Mouse (Mus musculus): ENCODE data around the gene Ngfr. TPM values are rescaled to one million over a fixed set of nuclear protein-coding genes. Genes with fewer than 3 reads are reported as not detected.

Ngfr gene
- polyA plus RNA-seq, 1 experiment: not detected

- WGBS: under 1% methylated on average over 25 of the region's 25 CpGs
- H3K4me3 ChIP-seq (ENCODE audit: insufficient read depth, low read depth, low read length): peak overlapping the region; percentile 38
- H3K27ac ChIP-seq (ENCODE audit: insufficient read depth, low read depth, low read length): no peak overlapping the region
- peaks cover 21% of the 10 kb centered on the region for H3K4me1 ChIP-seq (ENCODE audit: control insufficient read depth, insufficient read depth, low read length)
- peak; percentile 79 for TF ChIP-seq CTCF (IDR thresholded peaks at IDR 0.05; ENCODE audit: insufficient read depth, low read depth, low read length)
- no peak for TF ChIP-seq POLR2A (IDR thresholded peaks at IDR 0.05; ENCODE audit: insufficient read depth, low read depth, low read length)
These were observed 1.4 kb downstream of the Ngfr start for GRCm38 (mm10) chr11:95586184-95586583.

GRCm38 (mm10) chr11:95585684-95586083 lies 1.9 kb downstream of the Ngfr start:
- no peak for TF ChIP-seq CTCF (IDR thresholded peaks at IDR 0.05; ENCODE audit: insufficient read depth, low read depth, low read length)
- TF ChIP-seq POLR2A (IDR thresholded peaks at IDR 0.05; ENCODE audit: insufficient read depth, low read depth, low read length): no peak

GRCm38 (mm10) chr11:95585281-95585680 lies 2.3 kb downstream of the Ngfr start:
- 1% methylated on average over 24 of the region's 24 CpGs for WGBS
- no peak overlapping the region for H3K4me3 ChIP-seq (ENCODE audit: insufficient read depth, low read depth, low read length)
- H3K27ac ChIP-seq (ENCODE audit: insufficient read depth, low read depth, low read length): no peak overlapping the region
- peaks cover 21% of the 10 kb centered on the region for H3K4me1 ChIP-seq (ENCODE audit: control insufficient read depth, insufficient read depth, low read length)
- TF ChIP-seq POLR2A (IDR thresholded peaks at IDR 0.05; ENCODE audit: insufficient read depth, low read depth, low read length) (no peak), CTCF (IDR thresholded peaks at IDR 0.05; ENCODE audit: insufficient read depth, low read depth, low read length) (no peak)

More at GRCm38 (mm10) chr11:95585684-95586083, 1.9 kb downstream of the Ngfr start:
- Histone ChIP-seq H3K4me1 (ENCODE audit: control insufficient read depth, insufficient read depth, low read length) (peaks cover 21% of the 10 kb centered on the region), H3K4me3 (ENCODE audit: insufficient read depth, low read depth, low read length) (no peak overlapping the region; the same call in 1 of the 2 replicates), H3K27ac (ENCODE audit: insufficient read depth, low read depth, low read length) (no peak overlapping the region)
- 3% methylated on average over 15 of the region's 15 CpGs for WGBS

GRCm38 (mm10) chr11:95584651-95585050 lies 2.9 kb downstream of the Ngfr start:
- WGBS: 10% methylated on average over 9 of the region's 9 CpGs
- no peak overlapping the region for H3K4me3 ChIP-seq (ENCODE audit: insufficient read depth, low read depth, low read length)

GRCm38 (mm10) chr11:95583396-95583795 lies 4.1 kb downstream of the Ngfr start:
- WGBS: 47% methylated on average over 6 of the region's 6 CpGs
- Histone ChIP-seq H3K27ac (ENCODE audit: insufficient read depth, low read depth, low read length) (no peak overlapping the region), H3K4me3 (ENCODE audit: insufficient read depth, low read depth, low read length) (no peak overlapping the region), H3K4me1 (ENCODE audit: control insufficient read depth, insufficient read depth, low read length) (peaks cover 26% of the 10 kb centered on the region)
- no peak for TF ChIP-seq POLR2A (IDR thresholded peaks at IDR 0.05; ENCODE audit: insufficient read depth, low read depth, low read length)
- TF ChIP-seq CTCF (IDR thresholded peaks at IDR 0.05; ENCODE audit: insufficient read depth, low read depth, low read length): no peak

More at GRCm38 (mm10) chr11:95584651-95585050, 2.9 kb downstream of the Ngfr start:
- Histone ChIP-seq H3K27ac (ENCODE audit: insufficient read depth, low read depth, low read length) (no peak overlapping the region), H3K4me1 (ENCODE audit: control insufficient read depth, insufficient read depth, low read length) (peaks cover 21% of the 10 kb centered on the region)
- TF ChIP-seq CTCF (IDR thresholded peaks at IDR 0.05; ENCODE audit: insufficient read depth, low read depth, low read length) (no peak), POLR2A (IDR thresholded peaks at IDR 0.05; ENCODE audit: insufficient read depth, low read depth, low read length) (no peak)

- TF ChIP-seq CTCF (IDR thresholded peaks at IDR 0.05; ENCODE audit: insufficient read depth, low read depth, low read length) (no peak), POLR2A (IDR thresholded peaks at IDR 0.05; ENCODE audit: insufficient read depth, low read depth, low read length) (no peak)
- Histone ChIP-seq H3K4me1 (ENCODE audit: control insufficient read depth, insufficient read depth, low read length) (peaks cover 28% of the 10 kb centered on the region), H3K27ac (ENCODE audit: insufficient read depth, low read depth, low read length) (no peak overlapping the region), H3K4me3 (ENCODE audit: insufficient read depth, low read depth, low read length) (no peak overlapping the region)
- WGBS: 63% methylated on average over 3 of the region's 3 CpGs
These were observed 5.3 kb downstream of the Ngfr start for GRCm38 (mm10) chr11:95582193-95582592.

GRCm38 (mm10) chr11:95579455-95579854 lies 8.1 kb downstream of the Ngfr start:
- TF ChIP-seq POLR2A (IDR thresholded peaks at IDR 0.05; ENCODE audit: insufficient read depth, low read depth, low read length) (no peak), CTCF (IDR thresholded peaks at IDR 0.05; ENCODE audit: insufficient read depth, low read depth, low read length) (no peak)
- H3K4me3 ChIP-seq (ENCODE audit: insufficient read depth, low read depth, low read length): no peak overlapping the region
- WGBS: 39% methylated on average over 6 of the region's 6 CpGs

GRCm38 (mm10) chr11:95577776-95578446 lies 9.6 kb downstream of the Ngfr start:
- Histone ChIP-seq H3K4me1 (ENCODE audit: control insufficient read depth, insufficient read depth, low read length) (peaks cover 10% of the 10 kb centered on the region), H3K27ac (ENCODE audit: insufficient read depth, low read depth, low read length) (no peak overlapping the region), H3K4me3 (ENCODE audit: insufficient read depth, low read depth, low read length) (no peak overlapping the region)
- TF ChIP-seq CTCF (IDR thresholded peaks at IDR 0.05; ENCODE audit: insufficient read depth, low read depth, low read length) (peak; percentile 64), POLR2A (IDR thresholded peaks at IDR 0.05; ENCODE audit: insufficient read depth, low read depth, low read length) (no peak)
- WGBS: 19% methylated on average over 39 of the region's 39 CpGs

More at GRCm38 (mm10) chr11:95579455-95579854, 8.1 kb downstream of the Ngfr start:
- H3K4me1 ChIP-seq (ENCODE audit: control insufficient read depth, insufficient read depth, low read length): peaks cover 10% of the 10 kb centered on the region
- no peak overlapping the region for H3K27ac ChIP-seq (ENCODE audit: insufficient read depth, low read depth, low read length)

GRCm38 (mm10) chr11:95576299-95576698 lies 11.2 kb downstream of the Ngfr start:
- Histone ChIP-seq H3K27ac (ENCODE audit: insufficient read depth, low read depth, low read length) (no peak overlapping the region), H3K4me3 (ENCODE audit: insufficient read depth, low read depth, low read length) (no peak overlapping the region), H3K4me1 (ENCODE audit: control insufficient read depth, insufficient read depth, low read length) (peaks cover 11% of the 10 kb centered on the region)
- WGBS: 90% methylated on average over 8 of the region's 8 CpGs
- TF ChIP-seq CTCF (IDR thresholded peaks at IDR 0.05; ENCODE audit: insufficient read depth, low read depth, low read length): no peak
- no peak for TF ChIP-seq POLR2A (IDR thresholded peaks at IDR 0.05; ENCODE audit: insufficient read depth, low read depth, low read length)
